Mouse (Mus musculus) bone marrow, adult 2 months (tissue): ENCODE data around the gene Tmem159.

ENCODE experiments used
- CTCF ChIP-seq: fragments of 200-500 bp; IDR thresholded peaks from 2 replicates; pipeline ENCODE4 v1.5.1; 2011; ENCODE audit warnings: low read length, control low read depth; ENCODE audit not compliant: control insufficient read depth, insufficient read depth
- POLR2A ChIP-seq: fragments of 200-500 bp; IDR thresholded peaks from 2 replicates; pipeline ENCODE4 v1.6.1; 2011; ENCODE audit warnings: low read depth, mild to moderate bottlenecking, control low read depth, low read length, borderline replicate concordance; ENCODE audit not compliant: control insufficient read depth

GRCm38 (mm10) chr7:120126976-120127685, 25.0 kb downstream of the Tmem159 start:
- TF ChIP-seq CTCF (no peak), POLR2A (no peak)
